Mouse (Mus musculus): ENCODE measurements around the gene Ppm1g. TPM values are rescaled to one million over a fixed set of nuclear protein-coding genes. Genes with fewer than 3 reads are reported as not detected.

Ppm1g gene
- total and polyA plus RNA-seq, 3 experiments = 96.9 to 366 (median 182) TPM

GRCm38 (mm10) chr5:31198170-31198569 lies 22.3 kb downstream of the Ppm1g start:
- no peak overlapping the region for H3K4me3 ChIP-seq (replicated peaks in 1 of 3; ENCODE audit: low read depth in 2 of 3, low read length in 2 of 3, poor library complexity in 1 of 3)
- H3K4me2 ChIP-seq (ENCODE audit: insufficient read depth, low read depth, poor library complexity, severe bottlenecking) = no peak overlapping the region
- peaks cover 22% of the 10 kb centered on the region for H3K79me2 ChIP-seq (replicated peaks; ENCODE audit: control insufficient read depth, extremely low read depth, insufficient read depth, poor library complexity, severe bottlenecking)
- no peaks in the 10 kb centered on the region for H3K27me3 ChIP-seq (replicated peaks)
- in situ Hi-C loops (cut with MboI; ENCODE audit: low pct_ligation_motif_present, low pct_unique_long_range_greater_than_20kb, low sequenced_read_pairs) = no loop called here
- no peak overlapping the region for H3K27ac ChIP-seq (ENCODE audit: insufficient read depth, low read depth)
- peaks cover 8 to 36% of the 10 kb centered on the region in 2 experiments for H3K4me1 ChIP-seq (ENCODE audit: control insufficient read depth in 1 of 2, insufficient read depth in 2 of 2)
- dilution Hi-C loops (cut with MboI; ENCODE audit: extremely low pct_ligation_motif_present, extremely low pct_unique_long_range_greater_than_20kb, low sequenced_read_pairs) = no loop called here
- no peak overlapping the region for H3K9ac ChIP-seq (ENCODE audit: insufficient read depth, low read depth)
- H3K9me3 ChIP-seq (replicated peaks; ENCODE audit: low read length) = no peaks in the 10 kb centered on the region
- H3K36me3 ChIP-seq (replicated peaks in 1 of 2; ENCODE audit: control insufficient read depth in 1 of 2, insufficient read depth in 1 of 2, low read length in 1 of 2) = peaks cover 61 to 74% of the 10 kb centered on the region in 2 experiments
- no peak for DNase-seq (ENCODE audit: extremely low read depth)
- TF ChIP-seq ZNF384 (IDR thresholded peaks at IDR 0.05; ENCODE audit: low read depth, low read length) = no peak

- Histone ChIP-seq H3K4me1 (ENCODE audit: control insufficient read depth in 1 of 2, insufficient read depth in 2 of 2) (peaks cover 8 to 29% of the 10 kb centered on the region in 2 experiments), H3K27me3 (replicated peaks) (no peaks in the 10 kb centered on the region), H3K36me3 (replicated peaks in 1 of 2; ENCODE audit: control insufficient read depth in 1 of 2, insufficient read depth in 1 of 2, low read length in 1 of 2) (peaks cover 56 to 65% of the 10 kb centered on the region in 2 experiments), H3K4me3 (replicated peaks in 1 of 3; ENCODE audit: low read depth in 2 of 3, low read length in 2 of 3, poor library complexity in 1 of 3) (no peak overlapping the region), H3K9ac (ENCODE audit: insufficient read depth, low read depth) (no peak overlapping the region), H3K79me2 (replicated peaks; ENCODE audit: control insufficient read depth, extremely low read depth, insufficient read depth, poor library complexity, severe bottlenecking) (peaks cover 26% of the 10 kb centered on the region), H3K27ac (ENCODE audit: insufficient read depth, low read depth) (no peak overlapping the region), H3K9me3 (replicated peaks; ENCODE audit: low read length) (no peaks in the 10 kb centered on the region), H3K4me2 (ENCODE audit: insufficient read depth, low read depth, poor library complexity, severe bottlenecking) (no peak overlapping the region)
- TF ChIP-seq E2F4 (IDR thresholded peaks at IDR 0.05; ENCODE audit: insufficient replicate concordance, low read depth, low read length) (no peak), SIN3A (IDR thresholded peaks at IDR 0.05; ENCODE audit: low read length) (no peak), PAX5 (IDR thresholded peaks at IDR 0.05; ENCODE audit: low read length) (no peak), CHD1 (IDR thresholded peaks at IDR 0.05; ENCODE audit: low read depth, low read length) (no peak), ETS1 (conservative IDR thresholded peaks at IDR 0.05; ENCODE audit: low read depth, low read length) (no peak), MAZ (IDR thresholded peaks at IDR 0.05; ENCODE audit: low read depth, low read length) (no peak)
- in situ Hi-C loops (cut with MboI; ENCODE audit: low pct_ligation_motif_present, low pct_unique_long_range_greater_than_20kb, low sequenced_read_pairs) (no loop called here), dilution Hi-C loops (cut with MboI; ENCODE audit: extremely low pct_ligation_motif_present, extremely low pct_unique_long_range_greater_than_20kb, low sequenced_read_pairs) (no loop called here)
- no peak for DNase-seq (ENCODE audit: extremely low read depth)
Observed at GRCm38 (mm10) chr5:31197072-31197471, 23.4 kb downstream of the Ppm1g start.

GRCm38 (mm10) chr5:31196207-31196606 lies 24.3 kb downstream of the Ppm1g start:
- no peak for TF ChIP-seq NELFE (IDR thresholded peaks at IDR 0.05; ENCODE audit: low read depth, low read length)
- no peak for TF ChIP-seq NRF1 (IDR thresholded peaks at IDR 0.05; ENCODE audit: low read depth, low read length)
- TF ChIP-seq BHLHE40 (IDR thresholded peaks at IDR 0.05; ENCODE audit: low read depth, low read length) = no peak
- TF ChIP-seq ZKSCAN1 (IDR thresholded peaks at IDR 0.05; ENCODE audit: borderline replicate concordance, low read depth, low read length) = no peak
- TF ChIP-seq EP300 (IDR thresholded peaks at IDR 0.05; ENCODE audit: low read length) = no peak
- TF ChIP-seq ZMIZ1 (IDR thresholded peaks at IDR 0.05; ENCODE audit: low read depth, low read length) = no peak
- TF ChIP-seq E2F4 (IDR thresholded peaks at IDR 0.05; ENCODE audit: insufficient replicate concordance, low read depth, low read length) = no peak
- TF ChIP-seq IRF4 (IDR thresholded peaks at IDR 0.05; ENCODE audit: low read depth, low read length) = no peak
- TF ChIP-seq MEF2A (IDR thresholded peaks at IDR 0.05; ENCODE audit: borderline replicate concordance, low read depth, low read length) = no peak
- no peak for TF ChIP-seq MAZ (IDR thresholded peaks at IDR 0.05; ENCODE audit: low read depth, low read length)
- no peak for TF ChIP-seq ELF1 (IDR thresholded peaks at IDR 0.05; ENCODE audit: low read depth, low read length)
- no peak for TF ChIP-seq KAT2A (IDR thresholded peaks at IDR 0.05; ENCODE audit: insufficient replicate concordance, low read length)
- TF ChIP-seq UBTF (IDR thresholded peaks at IDR 0.05; ENCODE audit: low read depth, low read length) = no peak
- no peak for TF ChIP-seq ZC3H11A (IDR thresholded peaks at IDR 0.05; ENCODE audit: low read depth, low read length)
- no peak for TF ChIP-seq USF2 (conservative IDR thresholded peaks at IDR 0.05; ENCODE audit: low read depth, low read length)
- no peak for TF ChIP-seq MYC (IDR thresholded peaks at IDR 0.05; ENCODE audit: low read depth, low read length)
- peaks cover 8 to 36% of the 10 kb centered on the region in 2 experiments for H3K4me1 ChIP-seq (ENCODE audit: control insufficient read depth in 1 of 2, insufficient read depth in 2 of 2)

More at GRCm38 (mm10) chr5:31196207-31196606, 24.3 kb downstream of the Ppm1g start:
- DNase-seq (ENCODE audit: extremely low read depth) = no peak
- dilution Hi-C loops (cut with MboI; ENCODE audit: extremely low pct_ligation_motif_present, extremely low pct_unique_long_range_greater_than_20kb, low sequenced_read_pairs) = no loop called here
- Histone ChIP-seq H3K36me3 (replicated peaks in 1 of 2; ENCODE audit: control insufficient read depth in 1 of 2, insufficient read depth in 1 of 2, low read length in 1 of 2) (peaks cover 58 to 68% of the 10 kb centered on the region in 2 experiments), H3K9ac (ENCODE audit: insufficient read depth, low read depth) (no peak overlapping the region), H3K79me2 (replicated peaks; ENCODE audit: control insufficient read depth, extremely low read depth, insufficient read depth, poor library complexity, severe bottlenecking) (peaks cover 34% of the 10 kb centered on the region), H3K4me3 (replicated peaks in 1 of 3; ENCODE audit: low read depth in 2 of 3, low read length in 2 of 3, poor library complexity in 1 of 3) (no peak overlapping the region), H3K27ac (ENCODE audit: insufficient read depth, low read depth) (no peak overlapping the region), H3K4me2 (ENCODE audit: insufficient read depth, low read depth, poor library complexity, severe bottlenecking) (no peak overlapping the region), H3K9me3 (replicated peaks; ENCODE audit: low read length) (no peaks in the 10 kb centered on the region), H3K27me3 (replicated peaks) (no peaks in the 10 kb centered on the region)
- in situ Hi-C loops (cut with MboI; ENCODE audit: low pct_ligation_motif_present, low pct_unique_long_range_greater_than_20kb, low sequenced_read_pairs) = no loop called here

Measured in CH12.LX (cell line).